Mouse (Mus musculus): ENCODE results near the gene Mns1. TPM values are rescaled to one million over a fixed set of nuclear protein-coding genes. Genes with fewer than 3 reads are reported as not detected.
"Not testable (repeated sequence)": the region's sequence is repeated elsewhere in the genome, so short reads cannot be mapped to it uniquely, and the experiment has no call there.

The Mns1 gene
- total RNA-seq, 2 experiments from 2014 or later = 25.9 to 29.4 TPM

DNA sequence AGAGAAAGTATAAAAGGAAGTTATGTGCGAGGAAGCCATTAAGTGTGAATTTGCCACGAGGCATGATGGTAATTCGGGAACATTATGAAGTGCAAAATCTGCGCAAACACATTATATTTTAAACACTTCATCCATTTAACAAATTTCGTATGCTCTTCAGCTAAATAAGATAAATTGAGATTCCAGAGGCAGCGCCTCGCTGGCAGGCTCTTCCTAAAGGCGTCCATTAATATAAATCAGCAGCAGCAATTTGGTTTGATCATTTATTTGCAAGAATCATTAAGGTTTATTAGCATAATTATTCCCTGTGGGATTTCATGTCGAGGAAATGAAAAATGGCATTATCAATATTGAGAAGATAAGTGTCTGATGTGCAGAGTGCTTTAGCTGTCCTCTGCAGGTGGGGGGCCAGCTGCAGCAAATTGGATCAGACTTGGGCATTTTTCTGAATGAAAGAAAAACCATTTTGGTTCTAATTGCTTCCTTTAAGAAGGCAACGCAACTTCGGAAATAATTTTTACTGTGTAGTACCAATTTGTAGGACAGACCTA lies 12.4 kb upstream of the Mns1 start:
- no peak for ATAC-seq (ENCODE audit: poor library complexity, severe bottlenecking)

GRCm38 (mm10) chr9:72427861-72428260 lies 9.9 kb upstream of the Mns1 start:
- no peak for ATAC-seq (ENCODE audit: poor library complexity, severe bottlenecking)

- ATAC-seq (ENCODE audit: poor library complexity, severe bottlenecking) = no peak
Observed at GRCm38 (mm10) chr9:72434876-72435275, 2.9 kb upstream of the Mns1 start.

DNA sequence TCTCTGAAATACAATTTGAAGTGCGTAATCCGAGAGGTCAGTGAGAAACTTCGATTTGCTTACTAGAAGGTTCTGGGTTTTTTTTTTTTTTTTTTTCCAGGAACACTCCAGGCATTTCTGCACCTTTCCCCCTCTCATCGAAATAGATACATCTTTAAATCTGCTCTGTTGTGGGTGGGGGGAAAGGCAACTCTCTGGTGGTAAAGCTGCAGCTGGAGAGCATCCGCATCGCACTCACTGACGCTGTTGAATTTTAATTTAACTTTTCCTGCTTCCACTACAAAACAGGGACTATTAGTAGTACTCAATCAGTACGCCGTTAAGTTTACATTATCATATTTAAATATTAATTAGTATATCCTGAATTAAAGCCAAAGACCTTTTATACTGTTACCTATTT lies 938 bp downstream of the Mns1 start:
- ATAC-seq (ENCODE audit: poor library complexity, severe bottlenecking) = no peak

DNA sequence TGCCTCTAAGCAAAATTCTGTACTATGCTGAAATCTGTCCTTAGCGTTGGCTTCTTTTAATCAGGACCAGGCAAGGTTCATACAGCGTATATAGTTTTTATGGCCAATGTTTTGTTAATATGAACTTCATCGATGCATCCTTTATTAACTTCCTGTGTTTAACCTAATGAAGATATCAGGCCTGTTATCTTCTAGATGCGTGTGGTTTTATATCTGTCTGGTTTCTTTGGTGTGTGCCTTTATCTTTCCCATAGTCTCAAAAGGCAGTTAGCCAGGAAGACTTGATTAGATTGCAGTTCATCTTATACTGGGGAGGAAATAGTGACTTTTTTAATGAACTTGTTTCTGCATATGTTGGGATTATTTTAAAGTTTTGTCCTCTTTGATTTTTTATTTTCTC lies 2.5 kb downstream of the Mns1 start:
- ATAC-seq (ENCODE audit: poor library complexity, severe bottlenecking) = no peak

- ATAC-seq (ENCODE audit: poor library complexity, severe bottlenecking) = no peak
Observed at GRCm38 (mm10) chr9:72440948-72441926, 3.4 kb downstream of the Mns1 start.

DNA sequence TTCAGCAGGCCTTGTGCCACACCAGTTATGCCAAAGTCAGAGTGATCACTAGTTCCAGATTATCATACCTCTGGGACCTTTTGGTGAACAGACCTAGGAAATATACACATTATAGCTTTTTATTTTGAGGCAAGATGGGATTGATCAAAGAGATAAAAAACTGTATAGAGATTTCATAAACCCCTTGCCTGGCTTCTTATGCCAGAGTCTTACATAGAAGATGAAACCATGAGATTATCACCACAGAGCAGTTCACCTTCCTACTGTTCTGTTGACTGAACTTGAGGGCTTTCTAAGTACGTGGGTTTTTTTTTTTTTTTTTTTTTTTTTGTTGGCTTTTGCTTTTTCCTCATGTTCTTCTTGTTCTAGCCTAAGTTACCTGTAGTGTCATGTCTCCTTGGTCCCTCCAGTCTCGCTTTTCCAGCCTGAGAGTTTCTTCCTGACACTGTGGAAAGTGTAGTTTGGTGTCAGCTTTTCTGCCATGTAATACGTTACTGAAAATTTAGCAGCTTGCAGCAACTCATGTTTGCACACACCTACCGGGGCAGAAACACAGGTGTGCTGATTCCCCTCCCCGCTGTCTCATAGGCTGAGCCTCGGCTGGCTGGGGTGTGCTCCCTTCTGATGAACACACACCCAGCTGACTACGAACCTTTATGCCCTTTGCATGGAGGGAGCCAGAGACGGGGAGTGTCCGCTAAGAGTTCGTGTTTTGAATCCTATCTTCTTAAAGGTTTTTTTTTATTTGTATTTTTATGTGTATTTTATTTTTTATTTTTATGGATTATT lies 4.3 kb downstream of the Mns1 start:
- ATAC-seq (ENCODE audit: poor library complexity, severe bottlenecking) = no peak

DNA sequence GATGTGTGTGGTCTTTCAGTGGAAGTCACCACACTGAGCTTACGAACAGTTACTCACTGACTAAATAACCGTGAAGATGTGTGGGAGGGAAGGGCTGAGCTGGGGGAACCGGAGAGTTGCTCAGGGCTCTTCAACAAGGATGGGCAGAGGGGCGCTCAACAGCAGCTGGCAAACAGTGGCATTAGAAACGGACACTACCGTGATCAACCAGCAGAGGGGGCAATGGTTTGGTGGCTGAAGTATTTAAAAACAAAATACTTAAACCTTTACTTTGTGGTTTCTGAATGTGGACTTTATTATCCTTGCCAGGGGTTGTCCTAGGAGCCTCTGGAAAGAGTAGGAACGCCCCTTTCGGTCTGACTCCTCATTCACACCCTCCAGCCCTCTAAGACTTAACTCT lies 10.2 kb downstream of the Mns1 start:
- ATAC-seq (ENCODE audit: poor library complexity, severe bottlenecking) = peak; percentile 65

- peak; percentile 85 for ATAC-seq (ENCODE audit: poor library complexity, severe bottlenecking)
Observed at GRCm38 (mm10) chr9:72449367-72449766, 11.6 kb downstream of the Mns1 start.

- ATAC-seq (ENCODE audit: poor library complexity, severe bottlenecking) = no peak
Observed at GRCm38 (mm10) chr9:72449841-72450240, 12.0 kb downstream of the Mns1 start.

- ATAC-seq (ENCODE audit: poor library complexity, severe bottlenecking) = no peak
Observed at GRCm38 (mm10) chr9:72450363-72450762, 12.6 kb downstream of the Mns1 start.

DNA sequence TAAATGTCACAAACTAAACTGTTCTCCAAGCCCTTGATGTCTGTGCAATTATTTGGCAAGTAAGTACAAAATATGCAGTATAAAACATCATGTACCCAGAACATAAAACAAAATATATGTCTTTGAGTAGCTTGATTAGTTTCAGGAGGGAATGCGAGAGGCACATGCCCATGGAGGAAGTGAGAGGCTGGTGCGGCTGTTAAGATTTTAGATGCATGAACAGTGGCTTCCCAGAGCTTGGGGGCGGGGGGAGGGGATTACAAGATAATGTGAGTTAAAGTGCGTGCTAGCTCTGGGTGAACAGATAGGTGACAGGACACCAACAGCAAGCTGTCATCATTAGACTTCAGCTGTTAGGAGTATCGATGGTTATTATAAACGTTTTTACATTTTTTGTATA lies 13.3 kb downstream of the Mns1 start:
- ATAC-seq (ENCODE audit: poor library complexity, severe bottlenecking) = no peak

- ATAC-seq (ENCODE audit: poor library complexity, severe bottlenecking) = not testable (repeated sequence)
Observed at GRCm38 (mm10) chr9:72454281-72454680, 16.5 kb downstream of the Mns1 start.

DNA sequence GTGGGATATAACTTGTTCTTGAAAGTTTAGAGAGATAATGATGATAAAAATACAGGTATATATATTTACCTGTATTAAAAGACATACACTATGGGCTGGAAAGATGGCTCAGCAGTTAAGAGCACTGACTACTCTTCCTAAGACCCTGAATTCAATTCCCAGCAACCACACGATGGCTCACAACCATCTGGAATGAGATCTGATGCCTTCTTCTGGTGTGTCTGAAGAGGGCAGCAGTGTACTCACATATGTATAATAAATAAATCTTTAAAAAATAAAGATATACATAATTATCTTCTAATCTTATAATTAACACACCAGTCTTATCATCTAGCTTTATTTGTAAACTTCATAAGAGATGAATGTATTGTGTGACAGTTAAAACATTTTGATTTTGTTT lies 18.6 kb downstream of the Mns1 start:
- no peak for ATAC-seq (ENCODE audit: poor library complexity, severe bottlenecking)

DNA sequence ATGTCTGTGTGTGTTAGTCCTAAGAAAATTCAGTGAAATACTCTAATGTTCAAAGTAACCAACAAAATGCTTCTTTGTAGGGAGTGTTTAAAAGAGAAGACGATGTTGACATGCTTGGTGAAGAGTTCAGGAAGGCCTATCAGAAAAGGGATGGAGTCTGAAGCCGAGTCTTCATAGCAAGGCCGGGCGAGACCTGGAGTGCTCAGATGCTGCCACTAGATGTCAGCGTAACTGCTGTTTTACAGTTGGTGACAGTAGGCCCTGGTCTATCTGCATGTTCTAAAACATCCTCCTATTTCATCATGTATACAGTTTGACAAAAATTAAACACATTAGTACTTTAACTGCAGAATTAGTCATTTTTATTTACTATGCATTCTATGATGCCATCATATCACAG lies 20.4 kb downstream of the Mns1 start:
- ATAC-seq (ENCODE audit: poor library complexity, severe bottlenecking) = peak; percentile 97

DNA sequence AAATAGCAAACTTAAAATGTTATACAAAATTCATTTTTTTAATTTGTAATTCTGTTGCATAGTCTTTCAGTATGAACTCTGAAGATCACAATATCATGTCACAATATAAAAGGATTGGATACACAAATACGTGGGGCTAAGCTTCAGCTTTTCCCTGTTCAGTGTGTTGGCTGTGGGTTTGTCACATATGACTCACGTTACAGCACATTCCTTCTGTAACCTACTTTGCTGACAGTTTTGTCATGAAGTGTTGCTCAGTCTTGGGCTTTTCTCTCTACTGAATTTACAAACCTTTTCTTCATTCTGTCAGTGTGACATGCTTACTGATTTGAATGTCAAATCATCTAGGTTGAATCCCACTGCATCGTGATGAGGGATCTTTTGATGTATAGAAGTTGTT lies 21.9 kb downstream of the Mns1 start:
- ATAC-seq (ENCODE audit: poor library complexity, severe bottlenecking) = no peak

DNA sequence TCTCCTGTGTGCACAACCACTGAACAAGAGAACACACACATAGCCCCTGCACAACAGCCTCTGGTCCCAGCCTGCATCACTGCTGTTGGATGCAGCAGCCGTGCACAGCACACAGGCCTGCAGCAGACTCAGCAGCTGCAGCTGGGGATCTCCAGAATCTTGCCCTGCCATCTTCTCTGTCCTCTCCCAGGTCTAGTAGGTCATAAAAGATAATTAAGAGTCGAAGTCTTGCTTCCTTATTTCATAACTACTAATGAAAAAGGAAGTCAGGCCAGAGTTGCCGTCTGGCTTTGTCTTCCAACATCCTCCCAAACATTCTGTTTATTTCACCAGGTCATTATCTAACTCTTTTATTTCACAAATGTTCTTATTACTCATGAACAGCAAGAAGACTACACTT lies 23.0 kb downstream of the Mns1 start:
- ATAC-seq (ENCODE audit: poor library complexity, severe bottlenecking) = peak; percentile 56

DNA sequence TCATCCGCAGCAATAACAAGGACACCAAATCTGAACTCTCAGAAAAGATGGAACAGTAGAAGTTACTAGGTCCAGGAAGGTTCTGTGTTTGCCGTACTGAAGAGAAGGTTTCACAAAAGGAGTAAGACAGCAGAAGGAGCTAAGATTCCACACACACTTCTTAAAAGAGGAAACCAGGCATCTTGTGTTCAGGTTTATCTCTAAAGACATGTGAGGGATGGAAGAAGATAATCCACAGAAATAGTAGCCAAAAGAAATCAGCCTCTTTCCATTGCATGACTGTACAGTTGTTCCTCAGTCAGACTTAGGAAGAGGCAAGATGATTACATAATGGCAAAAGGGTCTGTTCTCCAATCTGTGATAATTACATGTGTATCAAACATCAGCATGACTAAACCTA lies 24.6 kb downstream of the Mns1 start:
- no peak for ATAC-seq (ENCODE audit: poor library complexity, severe bottlenecking)

- no peak for ATAC-seq (ENCODE audit: poor library complexity, severe bottlenecking)
Observed at GRCm38 (mm10) chr9:72464806-72465205, 27.0 kb downstream of the Mns1 start.

- ATAC-seq (ENCODE audit: poor library complexity, severe bottlenecking) = peak; percentile 65
Observed at GRCm38 (mm10) chr9:72465754-72466181, 28.0 kb downstream of the Mns1 start.

Data from megakaryocyte, adult 5-6 weeks (primary cell).